Mouse (Mus musculus): ENCODE data around the gene Pigc. TPM values are rescaled to one million over a fixed set of nuclear protein-coding genes. Genes with fewer than 3 reads are reported as not detected.

Gene Pigc
- total and polyA plus RNA-seq, 3 experiments, result 11.7 to 17.4 (median 12.4) TPM

GRCm38 (mm10) chr1:162016982-162017381 lies 48.0 kb downstream of the Pigc start:
- no peak for TF ChIP-seq CHD1 (IDR thresholded peaks at IDR 0.05; ENCODE audit: low read depth, low read length)
- no peak for TF ChIP-seq RAD21 (IDR thresholded peaks at IDR 0.05; ENCODE audit: low read depth, low read length)
- TF ChIP-seq CTCF (conservative IDR thresholded peaks at IDR 0.05 in 1 of 2, IDR thresholded peaks at IDR 0.05 in 1 of 2; ENCODE audit: low read depth in 2 of 2, low read length in 2 of 2), result no peak
- no peak for TF ChIP-seq TCF12 (IDR thresholded peaks at IDR 0.05; ENCODE audit: low read depth, low read length)
- no peak for TF ChIP-seq IRF4 (IDR thresholded peaks at IDR 0.05; ENCODE audit: low read depth, low read length)
- TF ChIP-seq PAX5 (IDR thresholded peaks at IDR 0.05; ENCODE audit: low read length), result no peak
- TF ChIP-seq ZC3H11A (IDR thresholded peaks at IDR 0.05; ENCODE audit: low read depth, low read length), result no peak
- no peak for TF ChIP-seq NRF1 (IDR thresholded peaks at IDR 0.05; ENCODE audit: low read depth, low read length)
- H3K9ac ChIP-seq (ENCODE audit: insufficient read depth, low read depth), result no peak overlapping the region
- H3K4me3 ChIP-seq (replicated peaks in 1 of 3; ENCODE audit: low read depth in 2 of 3, low read length in 2 of 3, poor library complexity in 1 of 3), result no peak overlapping the region
- no peak for DNase-seq (ENCODE audit: extremely low read depth)
- H3K36me3 ChIP-seq (replicated peaks in 1 of 2; ENCODE audit: control insufficient read depth in 1 of 2, insufficient read depth in 1 of 2, low read length in 1 of 2), result peaks cover 0 to 8% of the 10 kb centered on the region in 2 experiments
- H3K27ac ChIP-seq (ENCODE audit: insufficient read depth, low read depth), result no peak overlapping the region
- H3K9me3 ChIP-seq (replicated peaks; ENCODE audit: low read length), result no peaks in the 10 kb centered on the region
- peaks cover 0 to 11% of the 10 kb centered on the region in 2 experiments; a peak in 2 of 4 replicates for H3K4me1 ChIP-seq (ENCODE audit: control insufficient read depth in 1 of 2, insufficient read depth in 2 of 2)
- H3K79me2 ChIP-seq (replicated peaks; ENCODE audit: control insufficient read depth, extremely low read depth, insufficient read depth, poor library complexity, severe bottlenecking), result no peaks in the 10 kb centered on the region
- H3K27me3 ChIP-seq (replicated peaks), result no peaks in the 10 kb centered on the region
- no peak overlapping the region for H3K4me2 ChIP-seq (ENCODE audit: insufficient read depth, low read depth, poor library complexity, severe bottlenecking)
- dilution Hi-C loops (cut with MboI; ENCODE audit: extremely low pct_ligation_motif_present, extremely low pct_unique_long_range_greater_than_20kb, low sequenced_read_pairs) (no loop called here), in situ Hi-C loops (cut with MboI; ENCODE audit: low pct_ligation_motif_present, low pct_unique_long_range_greater_than_20kb, low sequenced_read_pairs) (no loop called here)

GRCm38 (mm10) chr1:162017975-162018600 lies 49.1 kb downstream of the Pigc start:
- TF ChIP-seq MAX (IDR thresholded peaks at IDR 0.05; ENCODE audit: low read length) (no peak), GABPA (IDR thresholded peaks at IDR 0.05; ENCODE audit: insufficient replicate concordance, low read depth, low read length) (no peak), USF1 (IDR thresholded peaks at IDR 0.05; ENCODE audit: low read depth, low read length) (no peak), ZMIZ1 (IDR thresholded peaks at IDR 0.05; ENCODE audit: low read depth, low read length) (no peak), POLR2A (IDR thresholded peaks at IDR 0.05; ENCODE audit: low read depth, low read length) (no peak), ZC3H11A (IDR thresholded peaks at IDR 0.05; ENCODE audit: low read depth, low read length) (no peak), UBTF (IDR thresholded peaks at IDR 0.05; ENCODE audit: low read depth, low read length) (no peak), ETS1 (conservative IDR thresholded peaks at IDR 0.05; ENCODE audit: low read depth, low read length) (no peak), TBP (conservative IDR thresholded peaks at IDR 0.05; ENCODE audit: low read depth, low read length) (no peak), RCOR1 (conservative IDR thresholded peaks at IDR 0.05; ENCODE audit: low read depth, low read length) (no peak), SMC3 (IDR thresholded peaks at IDR 0.05; ENCODE audit: low read depth, low read length) (no peak)

More at GRCm38 (mm10) chr1:162017975-162018600, 49.1 kb downstream of the Pigc start:
- H3K36me3 ChIP-seq (replicated peaks in 1 of 2; ENCODE audit: control insufficient read depth in 1 of 2, insufficient read depth in 1 of 2, low read length in 1 of 2), result peaks cover 0 to 8% of the 10 kb centered on the region in 2 experiments
- in situ Hi-C loops (cut with MboI; ENCODE audit: low pct_ligation_motif_present, low pct_unique_long_range_greater_than_20kb, low sequenced_read_pairs) (no loop called here), dilution Hi-C loops (cut with MboI; ENCODE audit: extremely low pct_ligation_motif_present, extremely low pct_unique_long_range_greater_than_20kb, low sequenced_read_pairs) (no loop called here)
- H3K27ac ChIP-seq (ENCODE audit: insufficient read depth, low read depth), result no peak overlapping the region
- no peak overlapping the region for H3K4me2 ChIP-seq (ENCODE audit: insufficient read depth, low read depth, poor library complexity, severe bottlenecking)
- H3K9ac ChIP-seq (ENCODE audit: insufficient read depth, low read depth), result no peak overlapping the region
- peaks cover 0 to 9% of the 10 kb centered on the region in 2 experiments; a peak in 1 of 4 replicates for H3K4me1 ChIP-seq (ENCODE audit: control insufficient read depth in 1 of 2, insufficient read depth in 2 of 2)
- DNase-seq (ENCODE audit: extremely low read depth), result no peak
- H3K9me3 ChIP-seq (replicated peaks; ENCODE audit: low read length), result no peaks in the 10 kb centered on the region
- H3K27me3 ChIP-seq (replicated peaks), result no peaks in the 10 kb centered on the region
- no peak overlapping the region for H3K4me3 ChIP-seq (replicated peaks in 1 of 3; ENCODE audit: low read depth in 2 of 3, low read length in 2 of 3, poor library complexity in 1 of 3)
- no peaks in the 10 kb centered on the region for H3K79me2 ChIP-seq (replicated peaks; ENCODE audit: control insufficient read depth, extremely low read depth, insufficient read depth, poor library complexity, severe bottlenecking)
